Mouse (Mus musculus): ENCODE results near the gene Mef2b. TPM values are rescaled to one million over a fixed set of nuclear protein-coding genes. Genes with fewer than 3 reads are reported as not detected.
A peak's percentile ranks its signal among the peaks of the same experiment; 100 is the strongest.

The Mef2b gene
- polyA plus RNA-seq, 1 experiment from 2014 or later = 1.1 TPM

- H3K4me3 ChIP-seq (replicated peaks) = no peak overlapping the region
- H3K27ac ChIP-seq = no peak overlapping the region
- no peaks in the 10 kb centered on the region for H3K9me3 ChIP-seq
- no peak overlapping the region for H3K9ac ChIP-seq (replicated peaks)
- H3K4me1 ChIP-seq (replicated peaks) = peaks cover 8% of the 10 kb centered on the region
- H3K27me3 ChIP-seq = peaks cover 23% of the 10 kb centered on the region
- no peak overlapping the region for H3K4me2 ChIP-seq
- 68% methylated on average over 13 of the region's 13 CpGs for WGBS
- H3K36me3 ChIP-seq = no peaks in the 10 kb centered on the region
- no peak for ATAC-seq (ENCODE audit: insufficient number of reproducible peaks, insufficient read depth, low FRiP score, low TSS enrichment, low read depth)
These were observed 20.5 kb downstream of the Mef2b start for GRCm38 (mm10) chr8:70160015-70160414.

GRCm38 (mm10) chr8:70163316-70163715, 23.8 kb downstream of the Mef2b start:
- Histone ChIP-seq H3K9me3 (no peaks in the 10 kb centered on the region), H3K4me3 (replicated peaks) (no peak overlapping the region), H3K9ac (replicated peaks) (no peak overlapping the region), H3K27me3 (peaks cover 43% of the 10 kb centered on the region), H3K4me2 (no peak overlapping the region), H3K27ac (no peak overlapping the region), H3K4me1 (replicated peaks) (peaks cover 9% of the 10 kb centered on the region), H3K36me3 (no peaks in the 10 kb centered on the region)
- ATAC-seq (ENCODE audit: insufficient number of reproducible peaks, insufficient read depth, low FRiP score, low TSS enrichment, low read depth) = no peak
- 88% methylated on average over 3 of the region's 3 CpGs for WGBS

GRCm38 (mm10) chr8:70166504-70167110, 27.1 kb downstream of the Mef2b start:
- Histone ChIP-seq H3K36me3 (no peaks in the 10 kb centered on the region), H3K27ac (no peak overlapping the region), H3K4me2 (peak overlapping the region; percentile 58), H3K27me3 (peaks cover 40% of the 10 kb centered on the region), H3K9me3 (no peaks in the 10 kb centered on the region), H3K4me3 (replicated peaks) (peak overlapping the region; percentile 25), H3K9ac (replicated peaks) (no peak overlapping the region; the same call in 1 of the 2 replicates), H3K4me1 (replicated peaks) (peaks cover 5% of the 10 kb centered on the region; the same call in 1 of the 2 replicates)
- ATAC-seq (ENCODE audit: insufficient number of reproducible peaks, insufficient read depth, low FRiP score, low TSS enrichment, low read depth) = peak; percentile 79
- 3% methylated on average over 21 of the region's 21 CpGs for WGBS

GRCm38 (mm10) chr8:70170116-70170515, 30.6 kb downstream of the Mef2b start:
- Histone ChIP-seq H3K4me3 (replicated peaks) (no peak overlapping the region), H3K9me3 (no peaks in the 10 kb centered on the region), H3K27ac (no peak overlapping the region), H3K9ac (replicated peaks) (no peak overlapping the region), H3K27me3 (peaks cover 23% of the 10 kb centered on the region), H3K4me2 (no peak overlapping the region), H3K4me1 (replicated peaks) (peaks cover 17% of the 10 kb centered on the region), H3K36me3 (no peaks in the 10 kb centered on the region)
- WGBS = 83% methylated on average over 3 of the region's 3 CpGs
- no peak for ATAC-seq (ENCODE audit: insufficient number of reproducible peaks, insufficient read depth, low FRiP score, low TSS enrichment, low read depth)

- H3K4me1 ChIP-seq (replicated peaks) = peaks cover 17% of the 10 kb centered on the region
- no peak overlapping the region for H3K4me2 ChIP-seq
- peaks cover 3% of the 10 kb centered on the region; the same call in 1 of the 2 replicates for H3K36me3 ChIP-seq
- WGBS = 86% methylated on average over 3 of the region's 3 CpGs
- H3K4me3 ChIP-seq (replicated peaks) = no peak overlapping the region
- peaks cover 17% of the 10 kb centered on the region for H3K27me3 ChIP-seq
- H3K9ac ChIP-seq (replicated peaks) = no peak overlapping the region
- H3K9me3 ChIP-seq = no peaks in the 10 kb centered on the region
- no peak overlapping the region for H3K27ac ChIP-seq
- no peak for ATAC-seq (ENCODE audit: insufficient number of reproducible peaks, insufficient read depth, low FRiP score, low TSS enrichment, low read depth)
These were observed 31.2 kb downstream of the Mef2b start for GRCm38 (mm10) chr8:70170748-70171147.

DNA sequence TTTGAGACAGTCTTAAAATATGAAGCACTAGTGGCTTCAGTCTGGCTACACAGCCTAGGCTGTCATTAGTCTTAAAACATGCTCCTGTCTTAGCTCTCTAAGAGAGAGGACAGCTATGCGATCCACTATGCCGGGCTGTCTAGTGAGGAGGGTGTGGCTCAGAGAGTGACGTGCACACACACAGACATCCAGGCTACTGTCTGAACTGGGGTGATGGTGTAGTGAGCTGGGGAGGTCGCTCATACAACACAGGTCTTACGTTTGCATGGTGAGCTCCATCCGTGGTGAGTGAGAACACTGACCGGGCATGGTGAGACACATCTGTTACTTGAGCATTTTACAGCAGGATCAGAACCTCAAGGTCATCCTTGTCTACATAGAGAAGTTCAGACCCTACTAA, 31.7 kb downstream of the Mef2b start:
- no peak; the same call in 1 of the 2 replicates for ATAC-seq (ENCODE audit: insufficient number of reproducible peaks, insufficient read depth, low FRiP score, low TSS enrichment, low read depth)
- Histone ChIP-seq H3K36me3 (peaks cover 3% of the 10 kb centered on the region; the same call in 1 of the 2 replicates), H3K4me1 (replicated peaks) (peaks cover 14% of the 10 kb centered on the region), H3K9me3 (no peaks in the 10 kb centered on the region), H3K9ac (replicated peaks) (no peak overlapping the region), H3K4me2 (0 out of 2 replicates have a peak overlapping the region, but pooled peaks have one; percentile 56), H3K27ac (no peak overlapping the region), H3K4me3 (replicated peaks) (no peak overlapping the region), H3K27me3 (peaks cover 12% of the 10 kb centered on the region)
- 85% methylated on average over 7 of the region's 7 CpGs for WGBS

GRCm38 (mm10) chr8:70172043-70172681, 32.7 kb downstream of the Mef2b start, which contains the start of gene Tmem161a:
Gene Tmem161a, plus strand, starts transcription at chr8:70172356.
- Histone ChIP-seq H3K27ac (peak within 1 kb of the TSS; percentile 13; the same call in 1 of the 2 replicates), H3K36me3 (peaks cover 10% of the 10 kb centered on the region), H3K9ac (replicated peaks) (peak within 1 kb of the TSS; percentile 66), H3K4me3 (replicated peaks) (peak within 1 kb of the TSS; percentile 72), H3K4me1 (replicated peaks) (peaks cover 14% of the 10 kb centered on the region), H3K4me2 (peak within 1 kb of the TSS; percentile 56), H3K27me3 (0 out of 2 replicates have a peak, but pooled peaks cover 4% of the 10 kb centered on the region), H3K9me3 (no peaks in the 10 kb centered on the region)
- ATAC-seq (ENCODE audit: insufficient number of reproducible peaks, insufficient read depth, low FRiP score, low TSS enrichment, low read depth) = peak; percentile 86
- 3% methylated on average over 27 of the region's 27 CpGs for WGBS

DNA sequence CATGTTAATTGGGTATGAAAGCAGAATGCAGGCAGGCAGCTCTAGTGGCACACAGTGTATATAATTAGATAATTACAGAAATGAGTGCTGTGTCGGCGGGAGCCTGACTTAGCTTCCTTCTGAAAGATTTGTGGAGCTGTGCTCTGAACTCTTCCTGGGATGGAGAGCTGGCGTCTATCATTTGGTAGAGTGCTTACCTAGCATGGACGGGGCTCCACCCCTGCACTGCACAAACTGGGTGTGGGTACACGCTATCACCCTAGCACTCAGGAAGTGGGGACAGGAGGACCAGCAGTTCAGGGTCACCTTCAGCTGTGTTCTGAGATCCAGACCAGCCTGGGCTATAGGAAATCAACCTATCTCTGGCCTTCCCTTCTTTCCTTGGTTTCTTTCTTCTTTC, 33.8 kb downstream of the Mef2b start:
- peaks cover 18% of the 10 kb centered on the region for H3K36me3 ChIP-seq
- no peaks in the 10 kb centered on the region for H3K9me3 ChIP-seq
- ATAC-seq (ENCODE audit: insufficient number of reproducible peaks, insufficient read depth, low FRiP score, low TSS enrichment, low read depth) = no peak
- H3K4me3 ChIP-seq (replicated peaks) = peak overlapping the region; percentile 72
- 81% methylated on average over 5 of the region's 5 CpGs for WGBS
- peaks cover 14% of the 10 kb centered on the region for H3K4me1 ChIP-seq (replicated peaks)
- peak overlapping the region; percentile 56 for H3K4me2 ChIP-seq
- no peak overlapping the region for H3K27ac ChIP-seq
- no peak overlapping the region for H3K9ac ChIP-seq (replicated peaks)
- 0 out of 2 replicates have a peak, but pooled peaks cover 2% of the 10 kb centered on the region for H3K27me3 ChIP-seq

DNA sequence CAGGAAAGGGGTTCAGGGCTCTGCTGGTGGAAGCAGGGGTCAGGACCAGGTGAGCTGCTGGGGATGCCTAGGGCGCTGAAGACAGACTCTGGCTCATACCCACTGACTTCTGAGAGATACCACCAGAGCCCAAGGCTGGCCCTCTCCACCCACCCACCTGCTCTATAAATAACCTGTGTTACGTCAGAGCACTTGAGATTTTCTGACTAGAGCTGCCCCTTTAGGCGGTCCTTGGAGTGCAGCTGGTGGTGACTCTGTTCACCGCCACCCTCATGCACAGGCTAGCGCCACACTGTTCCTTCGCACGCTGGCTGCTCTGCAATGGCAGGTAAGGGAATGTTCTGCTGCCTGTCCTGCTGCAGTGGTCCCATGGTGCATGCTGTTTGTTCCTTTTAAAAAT, 34.6 kb downstream of the Mef2b start:
- no peaks in the 10 kb centered on the region for H3K27me3 ChIP-seq
- H3K4me1 ChIP-seq (replicated peaks) = peaks cover 14% of the 10 kb centered on the region
- H3K27ac ChIP-seq = no peak overlapping the region
- no peak for ATAC-seq (ENCODE audit: insufficient number of reproducible peaks, insufficient read depth, low FRiP score, low TSS enrichment, low read depth)
- 84% methylated on average over 7 of the region's 7 CpGs for WGBS
- H3K9ac ChIP-seq (replicated peaks) = no peak overlapping the region
- no peaks in the 10 kb centered on the region for H3K9me3 ChIP-seq
- no peak overlapping the region for H3K4me3 ChIP-seq (replicated peaks)
- peaks cover 26% of the 10 kb centered on the region for H3K36me3 ChIP-seq
- no peak overlapping the region for H3K4me2 ChIP-seq

DNA sequence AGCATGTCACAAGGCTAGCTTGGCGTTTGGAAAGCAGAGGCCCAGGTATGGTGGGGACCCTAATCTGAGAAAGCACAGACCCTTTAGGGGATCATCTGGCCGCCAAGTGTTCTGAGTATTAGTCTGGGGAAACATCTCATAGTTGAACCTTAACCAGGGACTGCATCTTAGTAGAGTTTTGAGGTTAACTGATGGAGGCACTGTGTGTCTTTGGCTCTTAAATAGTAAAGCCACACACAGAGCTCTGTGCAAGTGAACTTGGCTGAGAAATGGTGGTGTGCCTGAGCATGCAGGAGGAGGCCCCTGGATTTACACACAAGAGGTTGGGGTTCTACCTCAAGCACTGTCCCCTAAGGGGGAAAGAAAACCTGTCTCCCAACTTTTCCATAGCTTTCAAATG, 38.7 kb downstream of the Mef2b start:
- H3K27ac ChIP-seq = no peak overlapping the region
- no peak overlapping the region for H3K4me2 ChIP-seq
- H3K36me3 ChIP-seq = peaks cover 60% of the 10 kb centered on the region
- WGBS = 88% methylated on average over 2 of the region's 2 CpGs
- peaks cover 15% of the 10 kb centered on the region for H3K4me1 ChIP-seq (replicated peaks)
- ATAC-seq (ENCODE audit: insufficient number of reproducible peaks, insufficient read depth, low FRiP score, low TSS enrichment, low read depth) = no peak
- H3K9ac ChIP-seq (replicated peaks) = no peak overlapping the region
- no peak overlapping the region for H3K4me3 ChIP-seq (replicated peaks)
- H3K27me3 ChIP-seq = no peaks in the 10 kb centered on the region
- H3K9me3 ChIP-seq = no peaks in the 10 kb centered on the region

GRCm38 (mm10) chr8:70179082-70179481, 39.6 kb downstream of the Mef2b start:
- 96% methylated on average over 4 of the region's 4 CpGs for WGBS
- no peak overlapping the region for H3K9ac ChIP-seq (replicated peaks)
- H3K4me1 ChIP-seq (replicated peaks) = peaks cover 11% of the 10 kb centered on the region
- H3K4me2 ChIP-seq = no peak overlapping the region
- H3K27me3 ChIP-seq = no peaks in the 10 kb centered on the region
- no peak overlapping the region for H3K27ac ChIP-seq
- H3K4me3 ChIP-seq (replicated peaks) = no peak overlapping the region
- ATAC-seq (ENCODE audit: insufficient number of reproducible peaks, insufficient read depth, low FRiP score, low TSS enrichment, low read depth) = no peak
- H3K36me3 ChIP-seq = peaks cover 68% of the 10 kb centered on the region
- H3K9me3 ChIP-seq = no peaks in the 10 kb centered on the region

All from limb, embryonic 12.5 days (tissue).